Mouse (Mus musculus): ENCODE data around the gene Hmcn2. TPM values are rescaled to one million over a fixed set of nuclear protein-coding genes. Genes with fewer than 3 reads are reported as not detected.

The Hmcn2 gene
- polyA plus RNA-seq, 1 experiment from 2014 or later = 0.32 TPM

DNA sequence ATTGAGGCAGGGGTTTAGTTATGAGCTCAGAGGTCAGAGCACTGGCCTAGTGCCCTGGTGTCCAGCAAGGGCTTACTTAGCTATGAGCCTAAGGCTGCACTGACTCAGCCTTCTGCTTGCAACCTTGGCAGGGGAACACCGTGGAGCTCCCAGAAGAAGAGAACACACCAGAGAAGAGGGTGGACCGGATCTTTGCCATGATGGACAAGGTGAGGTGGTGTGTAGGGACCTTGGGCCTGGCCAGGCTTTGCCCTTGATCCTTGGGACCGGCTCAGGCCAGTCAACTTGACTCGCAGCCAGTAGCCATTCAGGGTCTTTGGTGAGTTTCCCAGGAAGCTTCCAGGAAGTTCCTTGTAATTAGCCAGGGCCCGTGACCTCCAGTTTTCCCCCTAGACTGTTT is 29.7 kb upstream of the Hmcn2 start:
- H3K36me3 ChIP-seq (replicated peaks) = peaks cover 38% of the 10 kb centered on the region
- WGBS = 92% methylated on average over 5 of the region's 5 CpGs
- no peak for ATAC-seq (replicated peaks)

GRCm38 (mm10) chr2:31291421-31291820 is 22.8 kb upstream of the Hmcn2 start:
- no peak for ATAC-seq (replicated peaks)
- H3K4me1 ChIP-seq = no peaks in the 10 kb centered on the region
- no peaks in the 10 kb centered on the region for H3K27me3 ChIP-seq (replicated peaks)
- 8% methylated on average over 6 of the region's 6 CpGs for WGBS
- peaks cover 24% of the 10 kb centered on the region; the same call in 1 of the 2 replicates for H3K36me3 ChIP-seq (replicated peaks)
- no peak overlapping the region for H3K4me2 ChIP-seq
- H3K9ac ChIP-seq = no peak overlapping the region
- H3K4me3 ChIP-seq = no peak overlapping the region
- no peak overlapping the region for H3K27ac ChIP-seq
- H3K9me3 ChIP-seq = no peaks in the 10 kb centered on the region

More for the DNA sequence above, 29.7 kb upstream of the Hmcn2 start:
- no peaks in the 10 kb centered on the region for H3K27me3 ChIP-seq (replicated peaks)
- H3K4me1 ChIP-seq = no peaks in the 10 kb centered on the region
- H3K27ac ChIP-seq = no peak overlapping the region
- H3K9me3 ChIP-seq = no peaks in the 10 kb centered on the region
- H3K4me3 ChIP-seq = no peak overlapping the region
- H3K9ac ChIP-seq = no peak overlapping the region
- no peak overlapping the region for H3K4me2 ChIP-seq

- Histone ChIP-seq H3K9ac (no peak overlapping the region), H3K27me3 (replicated peaks) (no peaks in the 10 kb centered on the region), H3K9me3 (no peaks in the 10 kb centered on the region), H3K4me3 (no peak overlapping the region), H3K4me1 (peaks cover 15% of the 10 kb centered on the region; the same call in 1 of the 2 replicates), H3K27ac (no peak overlapping the region), H3K36me3 (replicated peaks) (peaks cover 11% of the 10 kb centered on the region; the same call in 1 of the 2 replicates), H3K4me2 (no peak overlapping the region)
- no peak for ATAC-seq (replicated peaks)
- 0% methylated on average over 4 of the region's 4 CpGs for WGBS
These were observed 19.2 kb upstream of the Hmcn2 start for GRCm38 (mm10) chr2:31294985-31295384.

- peaks cover 10% of the 10 kb centered on the region; the same call in 1 of the 2 replicates for H3K36me3 ChIP-seq (replicated peaks)
- H3K27ac ChIP-seq = no peak overlapping the region
- no peak overlapping the region for H3K4me3 ChIP-seq
- H3K9me3 ChIP-seq = no peaks in the 10 kb centered on the region
- no peaks in the 10 kb centered on the region for H3K27me3 ChIP-seq (replicated peaks)
- no peak overlapping the region for H3K4me2 ChIP-seq
- no peak overlapping the region for H3K9ac ChIP-seq
- H3K4me1 ChIP-seq = peaks cover 15% of the 10 kb centered on the region; the same call in 1 of the 2 replicates
- no peak for ATAC-seq (replicated peaks)
- WGBS = 82% methylated on average over 6 of the region's 6 CpGs
These were observed 17.8 kb upstream of the Hmcn2 start for GRCm38 (mm10) chr2:31296395-31296794.

DNA sequence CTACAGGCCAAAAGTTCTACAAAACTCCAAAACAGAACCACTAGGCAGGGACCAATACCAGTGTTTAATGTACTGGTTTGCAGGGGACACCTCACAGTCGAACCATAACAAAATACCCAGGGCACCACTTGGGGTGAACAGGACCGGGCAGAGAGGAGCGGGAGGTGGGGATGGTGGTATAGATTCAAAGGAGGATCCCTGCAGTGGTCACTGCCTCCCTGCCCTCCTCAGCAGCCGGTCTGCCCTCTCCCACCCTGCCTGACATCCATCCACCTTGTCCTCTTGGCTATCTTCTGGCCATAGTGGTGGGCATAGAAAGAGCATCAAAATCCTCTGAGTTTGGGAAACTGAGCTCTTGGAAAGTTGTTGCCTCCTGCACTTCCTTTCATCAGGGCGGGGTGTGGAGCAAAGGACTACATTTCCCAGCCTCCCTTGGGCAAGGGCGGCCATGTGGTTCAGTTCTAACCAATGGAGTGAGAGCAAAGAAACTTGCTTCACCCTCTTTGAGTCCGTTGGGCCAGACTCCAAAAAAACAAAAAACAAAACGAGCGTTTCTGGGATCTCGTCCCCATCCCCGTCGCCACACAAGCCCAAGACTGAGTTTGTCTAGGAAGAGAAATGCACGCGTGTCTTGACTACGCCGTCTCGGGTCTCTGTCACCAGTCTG is 16.5 kb upstream of the Hmcn2 start:
- Histone ChIP-seq H3K27me3 (replicated peaks) (no peaks in the 10 kb centered on the region), H3K4me2 (peak overlapping the region; percentile 59), H3K4me3 (peak overlapping the region; percentile 45), H3K9ac (peak overlapping the region; percentile 30; the same call in 1 of the 2 replicates), H3K4me1 (peaks cover 15% of the 10 kb centered on the region; the same call in 1 of the 2 replicates), H3K36me3 (replicated peaks) (peaks cover 6% of the 10 kb centered on the region; the same call in 1 of the 2 replicates), H3K9me3 (no peaks in the 10 kb centered on the region), H3K27ac (no peak overlapping the region)
- 2% methylated on average over 17 of the region's 17 CpGs for WGBS
- peak; percentile 84 for ATAC-seq (replicated peaks)

GRCm38 (mm10) chr2:31298814-31299213 is 15.4 kb upstream of the Hmcn2 start:
- H3K36me3 ChIP-seq (replicated peaks) = peaks cover 3% of the 10 kb centered on the region; the same call in 1 of the 2 replicates
- H3K27ac ChIP-seq = no peak overlapping the region
- no peaks in the 10 kb centered on the region for H3K27me3 ChIP-seq (replicated peaks)
- H3K4me2 ChIP-seq = peak overlapping the region; percentile 59
- no peak for ATAC-seq (replicated peaks)
- H3K9ac ChIP-seq = no peak overlapping the region; the same call in 1 of the 2 replicates
- no peak overlapping the region; the same call in 1 of the 2 replicates for H3K4me3 ChIP-seq
- H3K9me3 ChIP-seq = no peaks in the 10 kb centered on the region
- peaks cover 15% of the 10 kb centered on the region; the same call in 1 of the 2 replicates for H3K4me1 ChIP-seq
- WGBS = 43% methylated on average over 4 of the region's 4 CpGs

DNA sequence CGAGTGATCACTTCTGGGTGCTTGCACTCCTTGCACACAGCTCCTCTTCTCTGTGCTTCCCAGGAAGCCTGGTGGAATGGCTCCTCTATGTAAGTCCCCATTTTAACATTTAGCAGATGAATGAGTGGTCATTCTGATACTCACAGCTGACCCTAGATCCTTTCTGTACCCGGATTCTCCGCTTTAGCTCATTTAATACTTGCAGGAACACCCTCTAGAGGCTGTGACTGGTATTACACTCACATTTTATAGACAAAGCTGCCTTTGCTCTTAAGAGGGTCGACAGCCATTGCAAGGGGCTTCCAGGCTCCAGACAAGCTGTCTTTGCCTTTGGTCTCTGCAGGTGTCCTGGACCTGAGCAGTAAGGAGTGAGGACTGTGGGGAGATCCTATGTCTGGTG is 14.9 kb upstream of the Hmcn2 start:
- Histone ChIP-seq H3K4me1 (peaks cover 15% of the 10 kb centered on the region; the same call in 1 of the 2 replicates), H3K27me3 (replicated peaks) (no peaks in the 10 kb centered on the region), H3K4me2 (peak overlapping the region; percentile 59), H3K4me3 (no peak overlapping the region), H3K36me3 (replicated peaks) (no peaks in the 10 kb centered on the region), H3K27ac (no peak overlapping the region), H3K9me3 (no peaks in the 10 kb centered on the region), H3K9ac (no peak overlapping the region; the same call in 1 of the 2 replicates)
- 22% methylated on average over 4 of the region's 4 CpGs for WGBS
- no peak for ATAC-seq (replicated peaks)

DNA sequence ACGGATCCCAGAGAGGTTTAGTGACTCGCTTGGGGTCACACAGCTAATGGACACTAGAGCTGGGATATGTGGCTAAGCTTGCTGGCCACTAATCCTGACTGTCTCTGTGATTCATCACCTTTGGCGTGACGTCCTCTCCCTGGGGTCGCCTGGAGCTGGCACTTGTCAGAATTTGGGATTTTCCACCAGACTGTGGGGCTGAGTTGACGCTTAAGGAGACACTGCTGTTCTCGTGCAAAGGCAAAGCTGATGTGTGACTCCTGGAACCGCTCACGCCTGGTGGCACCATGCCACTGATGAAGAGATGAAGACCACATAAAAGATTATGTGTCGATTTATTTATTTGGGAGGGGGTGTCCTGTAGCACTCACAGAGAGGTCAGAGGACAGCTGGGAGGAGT is 14.2 kb upstream of the Hmcn2 start:
- no peak for ATAC-seq (replicated peaks)
- 81% methylated on average over 10 of the region's 10 CpGs for WGBS
- H3K9me3 ChIP-seq = no peaks in the 10 kb centered on the region
- no peak overlapping the region for H3K27ac ChIP-seq
- no peaks in the 10 kb centered on the region for H3K27me3 ChIP-seq (replicated peaks)
- no peak overlapping the region for H3K4me2 ChIP-seq
- H3K36me3 ChIP-seq (replicated peaks) = no peaks in the 10 kb centered on the region
- H3K4me1 ChIP-seq = peaks cover 15% of the 10 kb centered on the region; the same call in 1 of the 2 replicates
- H3K9ac ChIP-seq = no peak overlapping the region
- H3K4me3 ChIP-seq = no peak overlapping the region

DNA sequence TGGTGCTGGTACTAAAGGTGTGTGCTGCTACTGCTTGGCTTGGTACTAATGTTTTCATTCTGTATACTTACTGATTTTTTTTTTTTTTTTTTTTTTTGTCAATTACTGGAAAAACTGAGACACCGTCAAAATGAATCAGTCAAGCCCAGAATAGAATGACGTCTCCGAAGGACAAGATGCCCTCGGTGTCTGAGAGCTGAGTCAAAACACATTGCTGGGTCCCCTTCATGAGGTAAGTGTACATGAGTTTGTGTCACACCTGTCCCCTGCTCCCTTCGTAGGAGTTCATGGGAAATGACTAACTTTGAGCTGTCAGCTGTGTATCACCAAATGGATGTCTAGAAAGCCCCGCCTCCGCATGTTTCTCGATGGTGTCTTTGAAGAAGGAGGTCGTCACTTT is 11.0 kb upstream of the Hmcn2 start:
- no peak overlapping the region for H3K4me2 ChIP-seq
- H3K27ac ChIP-seq = no peak overlapping the region
- H3K9ac ChIP-seq = no peak overlapping the region
- no peak overlapping the region for H3K4me3 ChIP-seq
- no peaks in the 10 kb centered on the region for H3K36me3 ChIP-seq (replicated peaks)
- no peaks in the 10 kb centered on the region for H3K9me3 ChIP-seq
- no peaks in the 10 kb centered on the region for H3K27me3 ChIP-seq (replicated peaks)
- ATAC-seq (replicated peaks) = no peak
- 82% methylated on average over 9 of the region's 9 CpGs for WGBS
- peaks cover 11% of the 10 kb centered on the region; the same call in 1 of the 2 replicates for H3K4me1 ChIP-seq

GRCm38 (mm10) chr2:31304191-31304590 is 10.0 kb upstream of the Hmcn2 start:
- Histone ChIP-seq H3K4me1 (peaks cover under 1% of the 10 kb centered on the region; the same call in 1 of the 2 replicates), H3K27ac (no peak overlapping the region), H3K4me3 (no peak overlapping the region), H3K36me3 (replicated peaks) (no peaks in the 10 kb centered on the region), H3K9me3 (no peaks in the 10 kb centered on the region), H3K4me2 (no peak overlapping the region), H3K27me3 (replicated peaks) (no peaks in the 10 kb centered on the region), H3K9ac (no peak overlapping the region)
- ATAC-seq (replicated peaks) = no peak
- WGBS = 83% methylated on average over 9 of the region's 9 CpGs

DNA sequence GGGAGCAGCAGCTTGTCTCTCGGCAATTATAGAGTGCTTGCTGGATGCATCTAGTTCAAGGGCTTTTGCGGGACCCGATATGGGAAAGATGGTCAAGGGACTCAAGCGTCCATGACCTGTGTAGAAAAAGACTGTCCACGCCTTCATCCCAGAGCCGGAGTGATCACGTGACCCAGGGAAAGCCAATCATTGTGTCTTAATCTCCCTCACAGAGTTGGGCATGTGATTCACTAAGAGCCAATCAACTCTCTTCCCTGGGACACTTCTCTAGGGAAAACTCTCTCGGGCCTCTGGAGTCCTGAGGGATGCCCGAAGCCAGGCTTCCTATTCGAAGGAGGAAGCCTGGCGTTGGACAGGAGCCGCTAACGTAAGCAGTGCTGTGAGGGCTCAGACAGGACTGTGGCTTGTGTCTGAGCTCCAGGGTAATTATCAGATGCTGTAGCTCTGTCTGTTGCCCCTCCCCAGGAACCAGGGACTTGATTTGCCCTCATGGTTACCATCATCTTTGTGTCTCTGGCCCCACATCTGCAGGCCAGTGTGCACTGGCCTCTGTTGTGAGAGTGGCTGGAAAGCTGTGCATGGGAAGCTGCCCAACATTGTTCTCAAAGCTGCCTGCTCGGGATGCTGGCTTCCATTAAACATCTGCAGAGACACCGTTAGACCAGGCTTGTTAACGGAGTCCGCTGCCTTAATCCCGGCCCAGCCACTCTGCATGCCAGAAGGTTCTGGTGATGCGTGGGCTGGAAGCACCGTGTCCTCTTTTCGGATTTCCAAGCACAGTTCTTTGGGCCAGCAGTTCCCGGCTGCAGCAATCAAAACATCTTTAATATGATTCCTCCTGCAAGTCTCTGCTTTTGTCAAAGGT is 9.2 kb upstream of the Hmcn2 start:
- ATAC-seq (replicated peaks) = no peak
- Histone ChIP-seq H3K9me3 (no peaks in the 10 kb centered on the region), H3K27me3 (replicated peaks) (no peaks in the 10 kb centered on the region), H3K36me3 (replicated peaks) (no peaks in the 10 kb centered on the region), H3K4me2 (no peak overlapping the region), H3K4me1 (no peaks in the 10 kb centered on the region), H3K27ac (no peak overlapping the region), H3K4me3 (no peak overlapping the region), H3K9ac (no peak overlapping the region)
- 80% methylated on average over 22 of the region's 22 CpGs for WGBS

DNA sequence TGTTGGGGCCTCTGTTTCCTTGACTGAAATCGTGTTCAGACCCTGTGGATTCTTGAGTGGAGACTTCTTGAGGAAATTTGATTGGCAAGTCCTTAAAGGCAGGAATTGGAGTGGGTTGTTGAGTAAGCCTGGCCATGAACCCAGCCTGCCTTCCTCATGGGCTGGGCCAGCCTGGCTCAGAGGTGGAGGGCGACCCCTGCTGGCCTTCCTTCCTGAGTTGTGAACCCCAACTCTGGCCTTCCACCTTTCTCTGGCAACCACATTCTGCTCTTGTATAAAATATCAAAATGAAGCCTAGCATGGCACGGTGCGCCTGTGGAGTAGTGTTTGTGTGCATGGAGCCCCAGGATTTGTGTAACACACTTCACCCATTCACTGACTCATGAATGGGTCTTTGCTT is 8.5 kb upstream of the Hmcn2 start:
- no peak overlapping the region for H3K4me2 ChIP-seq
- 46% methylated on average over 4 of the region's 4 CpGs for WGBS
- 0 out of 2 replicates have a peak, but pooled peaks cover 3% of the 10 kb centered on the region for H3K27me3 ChIP-seq (replicated peaks)
- no peaks in the 10 kb centered on the region for H3K9me3 ChIP-seq
- no peaks in the 10 kb centered on the region for H3K4me1 ChIP-seq
- ATAC-seq (replicated peaks) = no peak
- H3K4me3 ChIP-seq = no peak overlapping the region
- no peaks in the 10 kb centered on the region for H3K36me3 ChIP-seq (replicated peaks)
- H3K9ac ChIP-seq = no peak overlapping the region
- H3K27ac ChIP-seq = no peak overlapping the region
